Mouse (Mus musculus) heart, embryonic 14.5 days (tissue): ENCODE measurements around the gene Sema4g. TPM values are rescaled to one million over a fixed set of nuclear protein-coding genes. Genes with fewer than 3 reads are reported as not detected.

Source experiments
- ATAC-seq: fragments of 200-750 bp; cut with Nextera tagmentation; 2 replicates; pipeline ENCODE4 v1.8.0; 2017; ENCODE audit warnings: low read depth, moderate TSS enrichment; ENCODE audit not compliant: insufficient number of reproducible peaks, insufficient read depth, low FRiP score
- H3K27ac ChIP-seq, 2 experiments: fragments of 200-500 bp in 1 of 2; fragments of 300-500 bp in 1 of 2; sonication (generic) in 1 of 2; replicated peaks in 1 of 2; 2 replicates each; pipeline ENCODE4 v1.5.1; 2012 to 2014; ENCODE audit warnings: low read depth in 2 of 2, low read length in 2 of 2, control low read depth in 1 of 2, mild to moderate bottlenecking in 1 of 2, mixed read lengths in 1 of 2; ENCODE audit not compliant: control insufficient read depth in 1 of 2, insufficient read depth in 1 of 2
- H3K27me3 ChIP-seq: fragments of 300-500 bp; sonication (generic); 2 replicates; pipeline ENCODE4 v1.6.1; 2014; ENCODE audit warnings: mild to moderate bottlenecking, low read length, control low read depth; ENCODE audit not compliant: control insufficient read depth, insufficient read depth
- H3K36me3 ChIP-seq: fragments of 300-500 bp; sonication (generic); 2 replicates; pipeline ENCODE4 v1.6.1; 2014; ENCODE audit warnings: mild to moderate bottlenecking, control low read depth, low read length, mixed read lengths; ENCODE audit not compliant: control insufficient read depth, insufficient read depth
- H3K4me1 ChIP-seq, 2 experiments: fragments of 200-500 bp in 1 of 2; fragments of 300-500 bp in 1 of 2; sonication (generic) in 1 of 2; 2 replicates each; pipeline ENCODE4 v1.6.1; 2012 to 2014; ENCODE audit warnings: low read length in 2 of 2, control low read depth in 1 of 2, mixed read lengths in 1 of 2; ENCODE audit not compliant: control insufficient read depth in 2 of 2, insufficient read depth in 2 of 2
- H3K4me2 ChIP-seq: fragments of 300-500 bp; sonication (generic); 2 replicates; pipeline ENCODE4 v1.6.1; 2014; ENCODE audit warnings: mild to moderate bottlenecking, low read length
- H3K4me3 ChIP-seq, 2 experiments: fragments of 200-500 bp in 1 of 2; fragments of 300-500 bp in 1 of 2; sonication (generic) in 1 of 2; 2 replicates each; pipeline ENCODE4 v1.5.1; 2012 to 2014; ENCODE audit warnings: low read length in 2 of 2, mild to moderate bottlenecking in 2 of 2, control low read depth in 1 of 2, low read depth in 1 of 2, moderate library complexity in 1 of 2; ENCODE audit not compliant: control insufficient read depth in 1 of 2, insufficient read depth in 1 of 2
- H3K9ac ChIP-seq: fragments of 300-500 bp; sonication (generic); 2 replicates; pipeline ENCODE4 v1.6.1; 2014; ENCODE audit warnings: mild to moderate bottlenecking, low read length
- H3K9me3 ChIP-seq: fragments of 300-500 bp; sonication (generic); 2 replicates; pipeline ENCODE4 v1.6.1; 2016; ENCODE audit warnings: low read length, control low read depth; ENCODE audit not compliant: control insufficient read depth
- WGBS: fragments of 180-500 bp; shearing (Covaris S2); extraction: QIAGEN DNeasy Blood & Tissue Kit; methylation state at CpG from one replicate; pipeline ENCODE4 v1.1.7; 2014; 5-methylcytosine and 5-hydroxymethylcytosine counted together
- polyA plus RNA-seq: library from polyadenylated mRNA; unstranded; fragments of >200 nt; fragmentation: Nextera tagmentation; extraction: Ambion mirVana; gene quantifications from 2 replicates; pipeline ENCODE4 v1.2.1, GENCODE M21; 2014

Sema4g gene
- polyA plus RNA-seq, 1 experiment from 2014 or later: 0.92 TPM

- Histone ChIP-seq H3K4me1 (peaks cover 23 to 46% of the 10 kb centered on the region in 2 experiments), H3K4me2 (peak overlapping the region; percentile 98), H3K4me3 (peak overlapping the region; percentile 68 to 79), H3K36me3 (peaks cover 23% of the 10 kb centered on the region), H3K27ac (peak overlapping the region; percentile 98 to 100), H3K9me3 (no peaks in the 10 kb centered on the region), H3K27me3 (no peaks in the 10 kb centered on the region), H3K9ac (peak overlapping the region; percentile 96)
- peak; percentile 60 for ATAC-seq
- 1% methylated on average over 23 of the region's 27 CpGs for WGBS
These were observed 28.4 kb downstream of the Sema4g start for GRCm38 (mm10) chr19:45017216-45017771.

GRCm38 (mm10) chr19:45017909-45018308 is 29.0 kb downstream of the Sema4g start:
- peak overlapping the region; percentile 98 to 100 for H3K27ac ChIP-seq

GRCm38 (mm10) chr19:45018351-45018831 is 29.5 kb downstream of the Sema4g start:
- ATAC-seq: no peak
- no peaks in the 10 kb centered on the region for H3K27me3 ChIP-seq
- H3K9ac ChIP-seq: peak overlapping the region; percentile 96
- peak overlapping the region; percentile 98 for H3K4me2 ChIP-seq
- H3K4me1 ChIP-seq: peaks cover 23 to 46% of the 10 kb centered on the region in 2 experiments
- H3K9me3 ChIP-seq: no peaks in the 10 kb centered on the region
- H3K27ac ChIP-seq: peak overlapping the region; percentile 98 to 100
- 0% methylated on average over 12 of the region's 13 CpGs for WGBS
- H3K4me3 ChIP-seq: peak overlapping the region; percentile 68 to 79
- peaks cover 25% of the 10 kb centered on the region for H3K36me3 ChIP-seq

More at GRCm38 (mm10) chr19:45017909-45018308, 29.0 kb downstream of the Sema4g start:
- ATAC-seq: peak; percentile 76
- peak overlapping the region; percentile 96 for H3K9ac ChIP-seq
- H3K36me3 ChIP-seq: peaks cover 24% of the 10 kb centered on the region
- no peaks in the 10 kb centered on the region for H3K27me3 ChIP-seq
- peak overlapping the region; percentile 68 to 79 for H3K4me3 ChIP-seq
- H3K4me2 ChIP-seq: peak overlapping the region; percentile 98
- no peaks in the 10 kb centered on the region for H3K9me3 ChIP-seq
- H3K4me1 ChIP-seq: peaks cover 23 to 46% of the 10 kb centered on the region in 2 experiments
- under 1% methylated on average over 48 of the region's 48 CpGs for WGBS

GRCm38 (mm10) chr19:45020348-45020747 is 31.4 kb downstream of the Sema4g start:
- H3K4me3 ChIP-seq: no peak overlapping the region
- no peak for ATAC-seq
- H3K4me2 ChIP-seq: peak overlapping the region; percentile 22
- H3K36me3 ChIP-seq: peaks cover 44% of the 10 kb centered on the region
- H3K27me3 ChIP-seq: no peaks in the 10 kb centered on the region
- 52% methylated on average over 6 of the region's 6 CpGs for WGBS
- H3K27ac ChIP-seq: no peak overlapping the region
- no peaks in the 10 kb centered on the region for H3K9me3 ChIP-seq
- peaks cover 14 to 32% of the 10 kb centered on the region in 2 experiments for H3K4me1 ChIP-seq
- peak overlapping the region; percentile 18; the same call in 1 of the 2 replicates for H3K9ac ChIP-seq

GRCm38 (mm10) chr19:45021362-45021761 is 32.5 kb downstream of the Sema4g start:
- 0 out of 2 replicates have a peak overlapping the region, but pooled peaks have one; percentile 18 for H3K4me2 ChIP-seq
- H3K4me3 ChIP-seq: no peak overlapping the region
- no peak for ATAC-seq
- H3K27me3 ChIP-seq: no peaks in the 10 kb centered on the region
- 82% methylated on average over 15 of the region's 15 CpGs for WGBS
- no peak overlapping the region for H3K27ac ChIP-seq
- H3K36me3 ChIP-seq: peaks cover 54% of the 10 kb centered on the region
- H3K4me1 ChIP-seq: peaks cover 14 to 32% of the 10 kb centered on the region in 2 experiments
- no peaks in the 10 kb centered on the region for H3K9me3 ChIP-seq
- peak overlapping the region; percentile 34; the same call in 1 of the 2 replicates for H3K9ac ChIP-seq

GRCm38 (mm10) chr19:45023993-45024392 is 35.1 kb downstream of the Sema4g start:
- no peak overlapping the region for H3K27ac ChIP-seq
- WGBS: 79% methylated on average over 11 of the region's 11 CpGs

GRCm38 (mm10) chr19:45024775-45025174 is 35.9 kb downstream of the Sema4g start:
- Histone ChIP-seq H3K27ac (no peak overlapping the region), H3K9ac (no peak overlapping the region), H3K36me3 (peaks cover 81% of the 10 kb centered on the region), H3K4me1 (peaks cover 7 to 19% of the 10 kb centered on the region in 2 experiments), H3K27me3 (no peaks in the 10 kb centered on the region), H3K4me2 (no peak overlapping the region), H3K9me3 (no peaks in the 10 kb centered on the region), H3K4me3 (no peak overlapping the region)
- 94% methylated on average over 20 of the region's 20 CpGs for WGBS
- ATAC-seq: no peak

More at GRCm38 (mm10) chr19:45023993-45024392, 35.1 kb downstream of the Sema4g start:
- peaks cover 80% of the 10 kb centered on the region for H3K36me3 ChIP-seq
- H3K4me2 ChIP-seq: no peak overlapping the region
- H3K4me3 ChIP-seq: no peak overlapping the region
- H3K27me3 ChIP-seq: no peaks in the 10 kb centered on the region
- no peaks in the 10 kb centered on the region for H3K9me3 ChIP-seq
- ATAC-seq: no peak; the same call in 1 of the 2 replicates
- no peak overlapping the region for H3K9ac ChIP-seq
- peaks cover 9 to 27% of the 10 kb centered on the region in 2 experiments for H3K4me1 ChIP-seq
